15 mouse cellular contexts compared by ENCODE assay signal in genomic region chr1:24349462-24350217, GRCm38 (mm10).
DNase-seq lines count a peak whose midpoint lies in the region; ATAC-seq and TF ChIP-seq lines count a peak whose summit lies in the region.
"Had no signal": no experiment of that assay in that cellular context is flagged by ENCODE, and none has a peak within 500 bp of the region (broad histone marks: within the 10 kb centered on the region; RNA-seq: fewer than 3 reads in every experiment).

No protein-coding gene starts in this region.

- no peaks in the 10 kb centered on the region for H3K36me3 ChIP-seq in kidney, embryonic 14.5 days (ENCODE audit: control insufficient read depth, insufficient read depth, low read length)
- H3K36me3 ChIP-seq in hindbrain, embryonic 15.5 days, result no peaks in the 10 kb centered on the region
- no peaks in the 10 kb centered on the region for H3K36me3 ChIP-seq in midbrain, postnatal 0 days (ENCODE audit: insufficient read depth, low read length)
- H3K36me3 ChIP-seq: limb, embryonic 12.5 days had no signal

- no peak for TF ChIP-seq CTCF in brain, embryonic 14.5 days (IDR thresholded peaks at IDR 0.05; ENCODE audit: borderline replicate concordance, extremely low read depth, insufficient read depth, insufficient read length)
- TF ChIP-seq CTCF in midbrain, postnatal 0 days (IDR thresholded peaks at IDR 0.05), result no peak

- H3K9ac ChIP-seq in kidney, embryonic 14.5 days (ENCODE audit: low read depth, low read length), result no peak overlapping the region
- no peak overlapping the region for H3K9ac ChIP-seq in hindbrain, embryonic 15.5 days
- H3K9ac ChIP-seq in midbrain, postnatal 0 days (replicated peaks; ENCODE audit: low read length, poor library complexity, severe bottlenecking), result no peak overlapping the region
- H3K9ac ChIP-seq: limb, embryonic 12.5 days; liver, postnatal 0 days had no signal

- H3K9me3 ChIP-seq in kidney, embryonic 14.5 days (ENCODE audit: control insufficient read depth, low read length), result no peaks in the 10 kb centered on the region
- H3K9me3 ChIP-seq in hindbrain, embryonic 15.5 days, result no peaks in the 10 kb centered on the region
- no peaks in the 10 kb centered on the region for H3K9me3 ChIP-seq in midbrain, postnatal 0 days (ENCODE audit: low read length)
- H3K9me3 ChIP-seq: limb, embryonic 12.5 days had no signal

- no peak for TF ChIP-seq POLR2A in brain, embryonic 14.5 days (IDR thresholded peaks at IDR 0.05; ENCODE audit: borderline replicate concordance, extremely low read depth, insufficient read depth, insufficient read length, poor library complexity, severe bottlenecking)

- H3K4me2 ChIP-seq in kidney, embryonic 14.5 days (replicated peaks; ENCODE audit: low read depth, low read length), result no peak overlapping the region
- peak overlapping the region; percentile 37 for H3K4me2 ChIP-seq in hindbrain, embryonic 15.5 days
- no peak overlapping the region for H3K4me2 ChIP-seq in midbrain, postnatal 0 days (ENCODE audit: low read depth, low read length, poor library complexity, severe bottlenecking)
- H3K4me2 ChIP-seq: limb, embryonic 12.5 days had no signal

- H3K4me1 ChIP-seq in kidney, embryonic 14.5 days (ENCODE audit: control insufficient read depth, insufficient read depth, low read length), result no peaks in the 10 kb centered on the region
- H3K4me1 ChIP-seq in hindbrain, embryonic 15.5 days (replicated peaks), result peaks cover 6% of the 10 kb centered on the region; the same call in 1 of the 2 replicates
- H3K4me1 ChIP-seq in midbrain, postnatal 0 days (ENCODE audit: insufficient read depth, low read length), result no peaks in the 10 kb centered on the region
- H3K4me1 ChIP-seq: limb, embryonic 12.5 days had no signal

- H3K27ac ChIP-seq in kidney, embryonic 14.5 days (ENCODE audit: low read depth, low read length), result no peak overlapping the region
- H3K27ac ChIP-seq in hindbrain, embryonic 15.5 days (replicated peaks), result peak overlapping the region; percentile 52; the same call in 1 of the 2 replicates
- no peak overlapping the region for H3K27ac ChIP-seq in midbrain, postnatal 0 days (ENCODE audit: low read depth, low read length)
- H3K27ac ChIP-seq: limb, embryonic 12.5 days; stomach, postnatal 0 days had no signal

- peak; percentile 75; the same call in 1 of the 2 replicates for ATAC-seq in kidney, embryonic 14.5 days (ENCODE audit: low FRiP score, low TSS enrichment)
- peak; percentile 93 for ATAC-seq in hindbrain, embryonic 15.5 days (ENCODE audit: low FRiP score, low read depth)
- peak; percentile 52; the same call in 1 of the 2 replicates for ATAC-seq in midbrain, postnatal 0 days (ENCODE audit: low FRiP score)
- ATAC-seq: activated CD4-positive, CD25-positive, alpha-beta regulatory T cell, adult 4 months; liver, postnatal 0 days had no signal

- H3K4me3 ChIP-seq in kidney, embryonic 14.5 days (ENCODE audit: low read length), result no peak overlapping the region
- H3K4me3 ChIP-seq in hindbrain, embryonic 15.5 days, result 0 out of 2 replicates have a peak overlapping the region, but pooled peaks have one; percentile 8
- H3K4me3 ChIP-seq in midbrain, postnatal 0 days (ENCODE audit: low read depth, low read length), result no peak overlapping the region
- H3K4me3 ChIP-seq: limb, embryonic 12.5 days had no signal

- H3K27me3 ChIP-seq in kidney, embryonic 14.5 days (ENCODE audit: control insufficient read depth, insufficient read depth, low read length), result no peaks in the 10 kb centered on the region
- H3K27me3 ChIP-seq in hindbrain, embryonic 15.5 days, result no peaks in the 10 kb centered on the region
- H3K27me3 ChIP-seq in midbrain, postnatal 0 days (ENCODE audit: insufficient read depth, low read length), result no peaks in the 10 kb centered on the region
- H3K27me3 ChIP-seq: limb, embryonic 12.5 days had no signal

- WGBS in kidney, embryonic 14.5 days, result 68% methylated on average over 13 of the region's 13 CpGs
- 59% methylated on average over 13 of the region's 13 CpGs for WGBS in hindbrain, embryonic 15.5 days
- 73% methylated on average over 13 of the region's 13 CpGs for WGBS in midbrain, postnatal 0 days

- no peak for DNase-seq in kidney, adult 18-20 months
- DNase-seq in brain, embryonic 14.5 days (ENCODE audit: low read depth), result peak; percentile 49
- peak; percentile 56 for DNase-seq in midbrain, postnatal 0 days (ENCODE audit: low spot score)
- no peak for DNase-seq in testis, postnatal 10 days (ENCODE audit: low spot score)
- no peak for DNase-seq in spleen, adult 18-20 months
- DNase-seq in ovary, postnatal 10 days (ENCODE audit: low spot score), result no peak
- DNase-seq: cerebellum, adult 8-10 months; heart, postnatal 14 days; kidney, adult 8-10 months; liver, postnatal 0 days had no signal

Comparison
In these comparisons a context has a peak if more than half of its experiments do, and no peak if none do; other contexts are left out.
1. DNase-seq: peak in brain, embryonic 14.5 days (single experiment) and midbrain, postnatal 0 days (single experiment); none in kidney, adult 18-20 months (single experiment), testis, postnatal 10 days (single experiment), spleen, adult 18-20 months (0 of 2) and ovary, postnatal 10 days (single experiment).
2. Peak in every context shown above with its lines, with median percentiles within 50 percentile points of each other: ATAC-seq.